Mouse (Mus musculus) embryonic fibroblast, embryonic 13.5 days (primary cell): ENCODE data around the gene Vwf. TPM values are rescaled to one million over a fixed set of nuclear protein-coding genes. Genes with fewer than 3 reads are reported as not detected.
A peak's percentile ranks its signal among the peaks of the same experiment; 100 is the strongest.

Source experiments
- H3K27ac ChIP-seq: 2 replicates; pipeline ENCODE4 v1.5.1; 2012; ENCODE audit warnings: low read length, control low read depth, inconsistent platforms; ENCODE audit not compliant: insufficient read depth
- H3K4me1 ChIP-seq: 2 replicates; pipeline ENCODE4 v1.6.1; 2011; ENCODE audit warnings: low read length; ENCODE audit not compliant: control insufficient read depth, insufficient read depth
- H3K4me3 ChIP-seq: 2 replicates; pipeline ENCODE4 v1.5.1; 2011; ENCODE audit warnings: mild to moderate bottlenecking, control low read depth, low read length; ENCODE audit not compliant: insufficient read depth
- CTCF ChIP-seq: IDR thresholded peaks from 2 replicates; pipeline ENCODE4 v1.5.1; 2011; ENCODE audit warnings: mild to moderate bottlenecking, control low read depth, low read length, moderate library complexity, borderline replicate concordance; ENCODE audit not compliant: insufficient read depth
- POLR2A ChIP-seq: IDR thresholded peaks from 2 replicates; pipeline ENCODE4 v1.6.1; 2011; ENCODE audit warnings: low read depth, mild to moderate bottlenecking, control low read depth, low read length, moderate library complexity
- polyA plus RNA-seq: library from polyadenylated mRNA; stranded (reverse); fragments of >200 nt; gene quantifications from 2 replicates; pipeline ENCODE4 v1.2.4, GENCODE M21; 2011; ENCODE audit warnings: low read depth; ENCODE audit not compliant: missing spikeins, insufficient read length

Vwf gene
- polyA plus RNA-seq, 1 experiment = not detected

- TF ChIP-seq POLR2A = no peak
- no peak for TF ChIP-seq CTCF
- Histone ChIP-seq H3K4me3 (no peak overlapping the region), H3K4me1 (no peaks in the 10 kb centered on the region), H3K27ac (no peak overlapping the region)
These were observed 102.4 kb downstream of the Vwf start for GRCm38 (mm10) chr6:125648964-125649363.

- no peak for TF ChIP-seq CTCF
- TF ChIP-seq POLR2A = no peak
- Histone ChIP-seq H3K4me3 (no peak overlapping the region), H3K27ac (no peak overlapping the region), H3K4me1 (no peaks in the 10 kb centered on the region)
These were observed 104.8 kb downstream of the Vwf start for GRCm38 (mm10) chr6:125651335-125651734.

GRCm38 (mm10) chr6:125653416-125653815, 106.8 kb downstream of the Vwf start:
- Histone ChIP-seq H3K27ac (no peak overlapping the region), H3K4me1 (no peaks in the 10 kb centered on the region), H3K4me3 (no peak overlapping the region)
- TF ChIP-seq POLR2A = no peak
- no peak for TF ChIP-seq CTCF

- H3K4me1 ChIP-seq = no peaks in the 10 kb centered on the region
- H3K4me3 ChIP-seq = no peak overlapping the region
- H3K27ac ChIP-seq = no peak overlapping the region
- TF ChIP-seq POLR2A = no peak
- no peak for TF ChIP-seq CTCF
These were observed 110.3 kb downstream of the Vwf start for GRCm38 (mm10) chr6:125656921-125657320.

- TF ChIP-seq POLR2A (no peak), CTCF (no peak)
- Histone ChIP-seq H3K4me1 (no peaks in the 10 kb centered on the region), H3K27ac (no peak overlapping the region), H3K4me3 (no peak overlapping the region)
These were observed 111.4 kb downstream of the Vwf start for GRCm38 (mm10) chr6:125657966-125658365.

- H3K4me1 ChIP-seq = no peaks in the 10 kb centered on the region
- no peak overlapping the region for H3K27ac ChIP-seq
- no peak overlapping the region for H3K4me3 ChIP-seq
- TF ChIP-seq POLR2A (no peak), CTCF (peak; percentile 84)
These were observed 114.7 kb downstream of the Vwf start for GRCm38 (mm10) chr6:125661106-125661877.

- TF ChIP-seq POLR2A = no peak
- no peak for TF ChIP-seq CTCF
- Histone ChIP-seq H3K27ac (no peak overlapping the region), H3K4me1 (no peaks in the 10 kb centered on the region), H3K4me3 (no peak overlapping the region)
These were observed 117.3 kb downstream of the Vwf start for GRCm38 (mm10) chr6:125663906-125664305.

- Histone ChIP-seq H3K4me3 (no peak overlapping the region), H3K4me1 (no peaks in the 10 kb centered on the region), H3K27ac (no peak overlapping the region)
- TF ChIP-seq POLR2A = no peak
- TF ChIP-seq CTCF = no peak
These were observed 125.3 kb downstream of the Vwf start for GRCm38 (mm10) chr6:125671835-125672234.

GRCm38 (mm10) chr6:125678492-125678891, 131.9 kb downstream of the Vwf start:
- no peak overlapping the region for H3K27ac ChIP-seq
- no peak overlapping the region for H3K4me3 ChIP-seq
- no peaks in the 10 kb centered on the region for H3K4me1 ChIP-seq
- no peak for TF ChIP-seq CTCF
- no peak for TF ChIP-seq POLR2A

GRCm38 (mm10) chr6:125680613-125681012, 134.0 kb downstream of the Vwf start:
- Histone ChIP-seq H3K4me1 (no peaks in the 10 kb centered on the region), H3K4me3 (no peak overlapping the region), H3K27ac (no peak overlapping the region)
- TF ChIP-seq POLR2A (no peak), CTCF (no peak)

GRCm38 (mm10) chr6:125685420-125685819, 138.8 kb downstream of the Vwf start:
- no peak overlapping the region for H3K27ac ChIP-seq
- no peak overlapping the region for H3K4me3 ChIP-seq
- TF ChIP-seq CTCF = no peak
- TF ChIP-seq POLR2A = no peak
- H3K4me1 ChIP-seq = peaks cover 2% of the 10 kb centered on the region; the same call in 1 of the 2 replicates
